16 mouse cellular contexts compared by ENCODE assay signal in the genomic region with DNA sequence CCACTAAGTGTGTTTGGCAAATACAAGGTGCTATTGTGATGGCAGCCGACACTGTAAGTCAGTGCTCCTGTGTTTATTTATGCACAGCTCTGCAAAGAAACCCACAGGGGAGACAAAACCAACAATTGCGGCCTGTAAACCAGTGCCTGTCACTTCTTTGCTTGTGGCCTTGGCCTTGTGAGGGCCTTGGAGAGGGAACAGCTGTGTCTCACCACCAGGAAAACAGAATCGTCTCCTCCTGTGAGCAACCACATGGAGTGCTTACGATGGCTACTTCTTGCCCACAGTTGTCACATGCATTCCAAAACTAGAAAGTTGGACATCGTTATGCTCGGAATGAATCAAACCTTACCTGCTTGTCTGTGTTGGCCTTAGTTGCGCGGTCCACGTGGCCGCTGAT. TPM values are rescaled to one million over a fixed set of nuclear protein-coding genes. Genes with fewer than 3 reads are reported as not detected.
DNase-seq lines count a peak whose midpoint lies in the region; ATAC-seq lines count a peak whose summit lies in the region.
"Had no signal": no experiment of that assay in that cellular context is flagged by ENCODE, and none has a peak within 500 bp of the region (broad histone marks: within the 10 kb centered on the region; RNA-seq: fewer than 3 reads in every experiment).

No protein-coding gene starts in this region.

- no peak overlapping the region for H3K4me2 ChIP-seq in liver, embryonic 13.5 days
- H3K4me2 ChIP-seq in liver, embryonic 11.5 days: no peak overlapping the region
- H3K4me2 ChIP-seq: embryonic facial prominence, embryonic 12.5 days; forebrain, embryonic 15.5 days; heart, embryonic 13.5 days; hindbrain, embryonic 15.5 days had no signal

- H3K4me3 ChIP-seq in liver, embryonic 13.5 days (replicated peaks): no peak overlapping the region
- H3K4me3 ChIP-seq in liver, embryonic 11.5 days (ENCODE audit: low read depth, low read length): no peak overlapping the region
- H3K4me3 ChIP-seq: embryonic facial prominence, embryonic 12.5 days; forebrain, embryonic 15.5 days; heart, embryonic 13.5 days; hindbrain, embryonic 15.5 days had no signal

- H3K9me3 ChIP-seq in liver, embryonic 13.5 days (replicated peaks): no peaks in the 10 kb centered on the region
- no peaks in the 10 kb centered on the region for H3K9me3 ChIP-seq in liver, embryonic 11.5 days (ENCODE audit: control insufficient read depth, low read length)
- H3K9me3 ChIP-seq: embryonic facial prominence, embryonic 12.5 days; forebrain, embryonic 15.5 days; heart, embryonic 13.5 days; hindbrain, embryonic 15.5 days had no signal

- DNase-seq in adrenal gland, postnatal 14 days: peak; percentile 46
- no peak for DNase-seq in adrenal gland, postnatal 25 days
- no peak for DNase-seq in liver, embryonic 13.5 days
- DNase-seq in liver, embryonic 11.5 days (ENCODE audit: low spot score): no peak
- DNase-seq in adrenal gland, postnatal 36 days: peak; percentile 38 to 52
- no peak for DNase-seq in thymus, postnatal 36 days
- DNase-seq: cerebellum, adult 11 months; cerebellum, adult 8-10 months; cerebellum, postnatal 25 days; gastrocnemius, postnatal 36 days; heart, adult 11 months; heart, postnatal 36 days had no signal

- WGBS in liver, embryonic 13.5 days (ENCODE audit: insufficient replicate concordance): 86% methylated on average over 10 of the region's 10 CpGs
- 81% methylated on average over 10 of the region's 10 CpGs for WGBS in liver, embryonic 11.5 days

- 0 out of 2 replicates have a peak overlapping the region, but pooled peaks have one; percentile 9 for H3K27ac ChIP-seq in liver, embryonic 13.5 days
- H3K27ac ChIP-seq in liver, embryonic 11.5 days (ENCODE audit: low read depth, low read length): no peak overlapping the region
- H3K27ac ChIP-seq: embryonic facial prominence, embryonic 12.5 days; forebrain, embryonic 15.5 days; heart, embryonic 13.5 days; hindbrain, embryonic 15.5 days had no signal

- H3K4me1 ChIP-seq in liver, embryonic 13.5 days (replicated peaks): peaks cover 93% of the 10 kb centered on the region
- H3K4me1 ChIP-seq in liver, embryonic 11.5 days (replicated peaks; ENCODE audit: control insufficient read depth, insufficient read depth, low read length): peaks cover 53% of the 10 kb centered on the region
- H3K4me1 ChIP-seq: forebrain, embryonic 15.5 days; hindbrain, embryonic 15.5 days had no signal

- H3K27me3 ChIP-seq in liver, embryonic 13.5 days: no peaks in the 10 kb centered on the region
- H3K27me3 ChIP-seq in liver, embryonic 11.5 days (replicated peaks; ENCODE audit: control insufficient read depth, insufficient read depth, low read length): no peaks in the 10 kb centered on the region
- H3K27me3 ChIP-seq: embryonic facial prominence, embryonic 12.5 days; forebrain, embryonic 15.5 days; heart, embryonic 13.5 days; hindbrain, embryonic 15.5 days had no signal

- no peak for ATAC-seq in liver, embryonic 13.5 days (ENCODE audit: low read depth)
- no peak for ATAC-seq in liver, embryonic 11.5 days (replicated peaks; ENCODE audit: low FRiP score)
- ATAC-seq: forebrain, embryonic 15.5 days had no signal

- H3K36me3 ChIP-seq in liver, embryonic 13.5 days: no peaks in the 10 kb centered on the region
- H3K36me3 ChIP-seq in liver, embryonic 11.5 days (ENCODE audit: control insufficient read depth, insufficient read depth, low read length): no peaks in the 10 kb centered on the region
- H3K36me3 ChIP-seq: forebrain, embryonic 15.5 days; hindbrain, embryonic 15.5 days had no signal

- H3K9ac ChIP-seq in liver, embryonic 13.5 days: no peak overlapping the region
- no peak overlapping the region for H3K9ac ChIP-seq in liver, embryonic 11.5 days (ENCODE audit: low read depth, low read length)
- H3K9ac ChIP-seq: embryonic facial prominence, embryonic 12.5 days; forebrain, embryonic 15.5 days; heart, embryonic 13.5 days; hindbrain, embryonic 15.5 days had no signal

RNA-seq across cellular contexts. Expression of a gene that starts 52.1 kb away (rescaled TPM):
- 24.6 and 28.0 TPM in 2 replicates for total RNA-seq in adrenal gland, postnatal 14 days (2021)
- total RNA-seq in adrenal gland, postnatal 25 days (2021): 27.8 and 30.2 TPM in 2 replicates
- 2.5 and 2.9 TPM in 2 replicates for polyA plus RNA-seq in liver, embryonic 13.5 days (2015; fragmentation: Nextera tagmentation; extraction: Ambion mirVana)
- 8.7 and 9.1 TPM in 2 replicates for polyA plus RNA-seq in liver, embryonic 11.5 days (2014; fragmentation: Nextera tagmentation; extraction: Ambion mirVana)
- total RNA-seq in adrenal gland, postnatal 36 days (2021): 10 to 100 TPM; 31.0 to 33.2 TPM

Comparison
In these comparisons a context has a peak if more than half of its experiments do, and no peak if none do; other contexts are left out.
1. DNase-seq: peak in adrenal gland, postnatal 14 days (single experiment) and adrenal gland, postnatal 36 days (2 of 2); none in adrenal gland, postnatal 25 days (single experiment), liver, embryonic 13.5 days (single experiment), liver, embryonic 11.5 days (single experiment) and thymus, postnatal 36 days (0 of 2).